8 mouse cellular contexts compared by ENCODE assay signal in genomic region chr15:99668881-99669280, GRCm38 (mm10). TPM values are rescaled to one million over a fixed set of nuclear protein-coding genes. Genes with fewer than 3 reads are reported as not detected.
DNase-seq lines count a peak whose midpoint lies in the region; ATAC-seq and TF ChIP-seq lines count a peak whose summit lies in the region.
"Had no signal": no experiment of that assay in that cellular context is flagged by ENCODE, and none has a peak within 500 bp of the region (broad histone marks: within the 10 kb centered on the region; RNA-seq: fewer than 3 reads in every experiment).

No protein-coding gene starts in this region.

- intact Hi-C loops in left cerebral cortex, postnatal 4 days (cut with DNase I): loop anchor here (1.0 to 5.0 kb wide), 2 partner anchors 73 to 172 kb away; no protein-coding TSS in a partner anchor

- no peaks in the 10 kb centered on the region for H3K9me3 ChIP-seq in hindbrain, postnatal 0 days (ENCODE audit: low read length)
- H3K9me3 ChIP-seq in midbrain, postnatal 0 days (ENCODE audit: low read length): no peaks in the 10 kb centered on the region

- no peaks in the 10 kb centered on the region for H3K36me3 ChIP-seq in hindbrain, postnatal 0 days (ENCODE audit: insufficient read depth, low read length)
- peaks cover 11% of the 10 kb centered on the region; the same call in 1 of the 2 replicates for H3K36me3 ChIP-seq in midbrain, postnatal 0 days (ENCODE audit: insufficient read depth, low read length)
- no peaks in the 10 kb centered on the region for H3K36me3 ChIP-seq in spleen, adult 2 months (ENCODE audit: control insufficient read depth, insufficient read depth, low read length)

- 2% methylated on average over 12 of the region's 12 CpGs for WGBS in hindbrain, postnatal 0 days
- WGBS in midbrain, postnatal 0 days: under 1% methylated on average over 12 of the region's 12 CpGs
- WGBS in spleen, adult 2 months: 8% methylated on average over 12 of the region's 12 CpGs

- peak; percentile 97 for TF ChIP-seq CTCF in hindbrain, postnatal 0 days (IDR thresholded peaks at IDR 0.05; ENCODE audit: low read depth)
- TF ChIP-seq CTCF in midbrain, postnatal 0 days (IDR thresholded peaks at IDR 0.05): peak; percentile 94
- TF ChIP-seq CTCF in spleen, adult 2 months (IDR thresholded peaks at IDR 0.05; ENCODE audit: extremely low read depth, insufficient read depth, insufficient read length, insufficient replicate concordance): peak; percentile 98

- H3K27me3 ChIP-seq in hindbrain, postnatal 0 days (ENCODE audit: insufficient read depth, low read length): no peaks in the 10 kb centered on the region
- H3K27me3 ChIP-seq in midbrain, postnatal 0 days (ENCODE audit: insufficient read depth, low read length): no peaks in the 10 kb centered on the region
- H3K27me3 ChIP-seq in spleen, adult 2 months (ENCODE audit: control insufficient read depth, insufficient read depth, low read length): peaks cover 21% of the 10 kb centered on the region

- H3K4me1 ChIP-seq in hindbrain, postnatal 0 days (ENCODE audit: insufficient read depth, low read length): peaks cover 29% of the 10 kb centered on the region
- peaks cover 23% of the 10 kb centered on the region for H3K4me1 ChIP-seq in midbrain, postnatal 0 days (ENCODE audit: insufficient read depth, low read length)
- peaks cover 7% of the 10 kb centered on the region; the same call in 1 of the 2 replicates for H3K4me1 ChIP-seq in spleen, adult 2 months (ENCODE audit: control insufficient read depth, insufficient read depth, insufficient read length)

- TF ChIP-seq POLR2A in spleen, adult 2 months (IDR thresholded peaks at IDR 0.05; ENCODE audit: low read depth, low read length): no peak

- H3K9ac ChIP-seq in hindbrain, postnatal 0 days (replicated peaks; ENCODE audit: low read length): no peak overlapping the region
- no peak overlapping the region for H3K9ac ChIP-seq in midbrain, postnatal 0 days (replicated peaks; ENCODE audit: low read length, poor library complexity, severe bottlenecking)

- DNase-seq in cerebellum, postnatal 36 days: peak; percentile 86 to 87
- peak; percentile 70 for DNase-seq in gastrocnemius, adult 18-20 months (ENCODE audit: low spot score)
- peak; percentile 92 for DNase-seq in hindbrain, postnatal 0 days (ENCODE audit: low spot score)
- peak; percentile 85 for DNase-seq in left cerebral cortex, postnatal 4 days
- peak; percentile 89 for DNase-seq in midbrain, postnatal 0 days (ENCODE audit: low spot score)
- DNase-seq in spleen, adult 2 months (ENCODE audit: low read depth in 1 of 2, low spot score in 2 of 2): peak; percentile 17 to 63

- H3K27ac ChIP-seq in hindbrain, postnatal 0 days: 0 out of 2 replicates have a peak overlapping the region, but pooled peaks have one; percentile 87
- peak overlapping the region; percentile 93; the same call in 1 of the 2 replicates for H3K27ac ChIP-seq in midbrain, postnatal 0 days (ENCODE audit: low read depth, low read length)
- H3K27ac ChIP-seq in spleen, adult 2 months (ENCODE audit: insufficient read depth, low read length): no peak overlapping the region

- peak; percentile 63 for ATAC-seq in activated CD4-positive, CD25-positive, alpha-beta regulatory T cell, adult 4 months
- ATAC-seq in hindbrain, postnatal 0 days: 0 out of 2 replicates have a peak, but pooled peaks have one; percentile 19
- no peak for ATAC-seq in midbrain, postnatal 0 days (ENCODE audit: low FRiP score)

- H3K4me3 ChIP-seq in hindbrain, postnatal 0 days (ENCODE audit: low read length): no peak overlapping the region
- no peak overlapping the region for H3K4me3 ChIP-seq in midbrain, postnatal 0 days (ENCODE audit: low read depth, low read length)
- no peak overlapping the region for H3K4me3 ChIP-seq in spleen, adult 2 months (ENCODE audit: extremely low read depth, insufficient read depth, insufficient read length)

- peak overlapping the region; percentile 19 for H3K4me2 ChIP-seq in hindbrain, postnatal 0 days (ENCODE audit: low read depth, low read length)
- H3K4me2 ChIP-seq in midbrain, postnatal 0 days (ENCODE audit: low read depth, low read length, poor library complexity, severe bottlenecking): peak overlapping the region; percentile 13

RNA-seq across cellular contexts. Expression of gene Asic1, which starts 1.3 kb away (rescaled TPM):
- under 1 TPM; 0.22 to 0.32 TPM for polyA plus RNA-seq in activated CD4-positive, CD25-positive, alpha-beta regulatory T cell, adult 4 months (2017; shearing (Covaris generic))
- total RNA-seq in gastrocnemius, adult 18-20 months (2021): under 1 TPM in 1 of 2 experiments, not detected in 1; 0.11 TPM
- total RNA-seq in hindbrain, postnatal 0 days (2014; rRNA removed): 127 and 143 TPM in 2 replicates
- 32.0 and 37.1 TPM in 2 replicates for polyA plus RNA-seq in hindbrain, postnatal 0 days (2015; fragmentation: Nextera tagmentation; extraction: Ambion mirVana)
- total RNA-seq in left cerebral cortex, postnatal 4 days (2021): 100 to 1,000 TPM; 101 to 102 TPM
- 138 and 150 TPM in 2 replicates for total RNA-seq in midbrain, postnatal 0 days (2014; rRNA removed)
- 37.3 and 42.1 TPM in 2 replicates for polyA plus RNA-seq in midbrain, postnatal 0 days (2015; fragmentation: Nextera tagmentation; extraction: Ambion mirVana)
- 1.3 and 2.0 TPM in 2 replicates for polyA plus RNA-seq in spleen, adult 2 months (2012; rRNA removed)

RNA-seq across cellular contexts. Expression of gene Racgap1, which starts 17.4 kb away (rescaled TPM):
- 10 to 100 TPM; 33.2 to 33.3 TPM for polyA plus RNA-seq in activated CD4-positive, CD25-positive, alpha-beta regulatory T cell, adult 4 months (2017; shearing (Covaris generic))
- total RNA-seq in gastrocnemius, adult 18-20 months (2021): under 1 TPM; 0.57 to 0.69 TPM
- 46.4 and 49.1 TPM in 2 replicates for total RNA-seq in hindbrain, postnatal 0 days (2014; rRNA removed)
- 49.7 and 52.0 TPM in 2 replicates for polyA plus RNA-seq in hindbrain, postnatal 0 days (2015; fragmentation: Nextera tagmentation; extraction: Ambion mirVana)
- 10 to 100 TPM; 22.0 to 26.1 TPM for total RNA-seq in left cerebral cortex, postnatal 4 days (2021)
- total RNA-seq in midbrain, postnatal 0 days (2014; rRNA removed): 27.0 and 32.9 TPM in 2 replicates
- 27.2 TPM in 2 replicates for polyA plus RNA-seq in midbrain, postnatal 0 days (2015; fragmentation: Nextera tagmentation; extraction: Ambion mirVana)
- 12.7 and 15.7 TPM in 2 replicates for polyA plus RNA-seq in spleen, adult 2 months (2012; rRNA removed)

RNA-seq across cellular contexts. Expression of gene Smarcd1, which starts 33.0 kb away (rescaled TPM):
- 10 to 100 TPM in 1 of 2 experiments, 1 to 10 TPM in 1; 8.6 to 10.8 TPM for polyA plus RNA-seq in activated CD4-positive, CD25-positive, alpha-beta regulatory T cell, adult 4 months (2017; shearing (Covaris generic))
- total RNA-seq in gastrocnemius, adult 18-20 months (2021): 1 to 10 TPM; 5.8 to 7.4 TPM
- 74.0 and 89.4 TPM in 2 replicates for total RNA-seq in hindbrain, postnatal 0 days (2014; rRNA removed)
- polyA plus RNA-seq in hindbrain, postnatal 0 days (2015; fragmentation: Nextera tagmentation; extraction: Ambion mirVana): 78.1 and 91.2 TPM in 2 replicates
- 100 to 1,000 TPM; 134 to 148 TPM for total RNA-seq in left cerebral cortex, postnatal 4 days (2021)
- 83.0 and 93.0 TPM in 2 replicates for total RNA-seq in midbrain, postnatal 0 days (2014; rRNA removed)
- 77.7 and 92.2 TPM in 2 replicates for polyA plus RNA-seq in midbrain, postnatal 0 days (2015; fragmentation: Nextera tagmentation; extraction: Ambion mirVana)
- 24.7 and 35.0 TPM in 2 replicates for polyA plus RNA-seq in spleen, adult 2 months (2012; rRNA removed)

RNA-seq across cellular contexts. Expression of gene Gm17349, which starts 36.4 kb away (rescaled TPM):
- polyA plus RNA-seq in activated CD4-positive, CD25-positive, alpha-beta regulatory T cell, adult 4 months (2017; shearing (Covaris generic)): not detected
- total RNA-seq in gastrocnemius, adult 18-20 months (2021): not detected
- not detected in 2 replicates for total RNA-seq in hindbrain, postnatal 0 days (2014; rRNA removed)
- polyA plus RNA-seq in hindbrain, postnatal 0 days (2015; fragmentation: Nextera tagmentation; extraction: Ambion mirVana): not detected in 2 replicates
- total RNA-seq in left cerebral cortex, postnatal 4 days (2021): not detected
- not detected in 2 replicates for total RNA-seq in midbrain, postnatal 0 days (2014; rRNA removed)
- not detected in 2 replicates for polyA plus RNA-seq in midbrain, postnatal 0 days (2015; fragmentation: Nextera tagmentation; extraction: Ambion mirVana)
- 0.80 and 1.0 TPM in 2 replicates for polyA plus RNA-seq in spleen, adult 2 months (2012; rRNA removed)
- polyA plus RNA-seq: lung, embryonic 16.5 days had no signal

RNA-seq across cellular contexts. Expression of gene Gpd1, which starts 48.4 kb away (rescaled TPM):
- polyA plus RNA-seq in activated CD4-positive, CD25-positive, alpha-beta regulatory T cell, adult 4 months (2017; shearing (Covaris generic)): under 1 TPM; 0.16 to 0.60 TPM
- total RNA-seq in gastrocnemius, adult 18-20 months (2021): 100 to 1,000 TPM; 366 to 449 TPM
- total RNA-seq in hindbrain, postnatal 0 days (2014; rRNA removed): 2.8 and 3.7 TPM in 2 replicates
- 2.5 TPM in 2 replicates for polyA plus RNA-seq in hindbrain, postnatal 0 days (2015; fragmentation: Nextera tagmentation; extraction: Ambion mirVana)
- total RNA-seq in left cerebral cortex, postnatal 4 days (2021): 1 to 10 TPM; 6.7 to 6.8 TPM
- 2.8 and 3.3 TPM in 2 replicates for total RNA-seq in midbrain, postnatal 0 days (2014; rRNA removed)
- 1.1 and 1.2 TPM in 2 replicates for polyA plus RNA-seq in midbrain, postnatal 0 days (2015; fragmentation: Nextera tagmentation; extraction: Ambion mirVana)
- polyA plus RNA-seq in spleen, adult 2 months (2012; rRNA removed): 5.3 and 8.5 TPM in 2 replicates

Comparison
In these comparisons a context has a peak if more than half of its experiments do, and no peak if none do; other contexts are left out.
1. DNase-seq: peak in every context shown above with its lines; median percentile 92 in hindbrain, postnatal 0 days; 89 in midbrain, postnatal 0 days; 86 in cerebellum, postnatal 36 days; 85 in left cerebral cortex, postnatal 4 days; 70 in gastrocnemius, adult 18-20 months; 40 in spleen, adult 2 months.
2. RNA of gene Asic1, which starts 1.3 kb away (total RNA-seq): 138 to 150 TPM in midbrain, postnatal 0 days, 127 to 143 TPM in hindbrain, postnatal 0 days and 101 to 102 TPM in left cerebral cortex, postnatal 4 days; 0.11 TPM in gastrocnemius, adult 18-20 months; every median in the first group is over 10 times any median in the second.
3. RNA of gene Racgap1, which starts 17.4 kb away (total RNA-seq): 46.4 to 49.1 TPM in hindbrain, postnatal 0 days, 27.0 to 32.9 TPM in midbrain, postnatal 0 days and 22.0 to 26.1 TPM in left cerebral cortex, postnatal 4 days; 0.57 to 0.69 TPM in gastrocnemius, adult 18-20 months; every median in the first group is over 10 times any median in the second.
4. Peak in every context shown above with its lines, with median percentiles within 50 percentile points of each other: CTCF ChIP-seq.